Mouse (Mus musculus): Measurements from ENCODE around the gene Cntf. TPM values are rescaled to one million over a fixed set of nuclear protein-coding genes. Genes with fewer than 3 reads are reported as not detected.

Cntf gene
- polyA plus RNA-seq (2014; fragmentation: Nextera tagmentation; extraction: Ambion mirVana), result 1.9 TPM in 1 of 2 replicates, not detected in the other

GRCm38 (mm10) chr19:12765308-12765707, at the start of gene Cntf:
TSS of gene Cntf (minus strand) at chr19:12765632.
- Histone ChIP-seq H3K4me3 (replicated peaks; ENCODE audit: low read depth, low read length) (no peak within 1 kb of the TSS), H3K9me3 (ENCODE audit: control insufficient read depth, low read length) (no peaks in the 10 kb centered on the region), H3K27me3 (ENCODE audit: control insufficient read depth, insufficient read depth, low read length) (no peaks in the 10 kb centered on the region), H3K9ac (replicated peaks; ENCODE audit: low read length) (no peak within 1 kb of the TSS), H3K36me3 (ENCODE audit: control insufficient read depth, insufficient read depth, low read length) (peaks cover 57% of the 10 kb centered on the region), H3K4me2 (ENCODE audit: low read length) (no peak within 1 kb of the TSS), H3K4me1 (ENCODE audit: control insufficient read depth, insufficient read depth, low read length) (no peaks in the 10 kb centered on the region), H3K27ac (replicated peaks; ENCODE audit: low read depth, low read length) (no peak within 1 kb of the TSS)
- DNase-seq (no peak), ATAC-seq (ENCODE audit: low FRiP score, low TSS enrichment) (no peak)
- WGBS, result 72% methylated on average over 7 of the region's 7 CpGs

GRCm38 (mm10) chr19:12813883-12814282, 48.5 kb upstream of the Cntf start:
- H3K36me3 ChIP-seq (ENCODE audit: control insufficient read depth, insufficient read depth, low read length), result no peaks in the 10 kb centered on the region
- DNase-seq (no peak), ATAC-seq (ENCODE audit: low FRiP score, low TSS enrichment) (no peak)
- H3K9me3 ChIP-seq (ENCODE audit: control insufficient read depth, low read length), result no peaks in the 10 kb centered on the region
- H3K27ac ChIP-seq (replicated peaks; ENCODE audit: low read depth, low read length), result no peak overlapping the region
- no peak overlapping the region for H3K9ac ChIP-seq (replicated peaks; ENCODE audit: low read length)
- no peak overlapping the region for H3K4me3 ChIP-seq (replicated peaks; ENCODE audit: low read depth, low read length)
- H3K4me2 ChIP-seq (ENCODE audit: low read length), result no peak overlapping the region
- WGBS, result 80% methylated on average over 1 of the region's 1 CpGs
- no peaks in the 10 kb centered on the region for H3K4me1 ChIP-seq (ENCODE audit: control insufficient read depth, insufficient read depth, low read length)
- H3K27me3 ChIP-seq (ENCODE audit: control insufficient read depth, insufficient read depth, low read length), result no peaks in the 10 kb centered on the region

GRCm38 (mm10) chr19:12812644-12813364, 47.4 kb upstream of the Cntf start:
- Histone ChIP-seq H3K27me3 (ENCODE audit: control insufficient read depth, insufficient read depth, low read length) (no peaks in the 10 kb centered on the region), H3K4me1 (ENCODE audit: control insufficient read depth, insufficient read depth, low read length) (no peaks in the 10 kb centered on the region), H3K27ac (replicated peaks; ENCODE audit: low read depth, low read length) (no peak overlapping the region), H3K36me3 (ENCODE audit: control insufficient read depth, insufficient read depth, low read length) (no peaks in the 10 kb centered on the region), H3K9me3 (ENCODE audit: control insufficient read depth, low read length) (no peaks in the 10 kb centered on the region), H3K4me2 (ENCODE audit: low read length) (no peak overlapping the region), H3K4me3 (replicated peaks; ENCODE audit: low read depth, low read length) (no peak overlapping the region), H3K9ac (replicated peaks; ENCODE audit: low read length) (no peak overlapping the region)
- ATAC-seq (ENCODE audit: low FRiP score, low TSS enrichment) (no peak), DNase-seq (no peak)
- WGBS, result 54% methylated on average over 1 of the region's 1 CpGs

GRCm38 (mm10) chr19:12806214-12806613, 40.8 kb upstream of the Cntf start:
- no peak for ATAC-seq (ENCODE audit: low FRiP score, low TSS enrichment)

GRCm38 (mm10) chr19:12805730-12806129, 40.3 kb upstream of the Cntf start:
- no peaks in the 10 kb centered on the region for H3K4me1 ChIP-seq (ENCODE audit: control insufficient read depth, insufficient read depth, low read length)
- H3K9me3 ChIP-seq (ENCODE audit: control insufficient read depth, low read length), result no peaks in the 10 kb centered on the region
- H3K9ac ChIP-seq (replicated peaks; ENCODE audit: low read length), result no peak overlapping the region
- ATAC-seq (ENCODE audit: low FRiP score, low TSS enrichment) (no peak), DNase-seq (no peak)
- no peaks in the 10 kb centered on the region for H3K36me3 ChIP-seq (ENCODE audit: control insufficient read depth, insufficient read depth, low read length)
- H3K27ac ChIP-seq (replicated peaks; ENCODE audit: low read depth, low read length), result no peak overlapping the region
- H3K4me3 ChIP-seq (replicated peaks; ENCODE audit: low read depth, low read length), result no peak overlapping the region
- no peaks in the 10 kb centered on the region for H3K27me3 ChIP-seq (ENCODE audit: control insufficient read depth, insufficient read depth, low read length)
- H3K4me2 ChIP-seq (ENCODE audit: low read length), result no peak overlapping the region
- WGBS, result 90% methylated on average over 3 of the region's 3 CpGs

More at GRCm38 (mm10) chr19:12806214-12806613, 40.8 kb upstream of the Cntf start:
- H3K27me3 ChIP-seq (ENCODE audit: control insufficient read depth, insufficient read depth, low read length), result no peaks in the 10 kb centered on the region
- no peak overlapping the region for H3K4me3 ChIP-seq (replicated peaks; ENCODE audit: low read depth, low read length)
- no peak overlapping the region for H3K9ac ChIP-seq (replicated peaks; ENCODE audit: low read length)
- H3K4me1 ChIP-seq (ENCODE audit: control insufficient read depth, insufficient read depth, low read length), result no peaks in the 10 kb centered on the region
- H3K36me3 ChIP-seq (ENCODE audit: control insufficient read depth, insufficient read depth, low read length), result no peaks in the 10 kb centered on the region
- no peak overlapping the region for H3K27ac ChIP-seq (replicated peaks; ENCODE audit: low read depth, low read length)
- no peak overlapping the region for H3K4me2 ChIP-seq (ENCODE audit: low read length)
- no peaks in the 10 kb centered on the region for H3K9me3 ChIP-seq (ENCODE audit: control insufficient read depth, low read length)
- 75% methylated on average over 2 of the region's 2 CpGs for WGBS
- no peak for DNase-seq

GRCm38 (mm10) chr19:12804237-12804636, 38.8 kb upstream of the Cntf start:
- WGBS, result 84% methylated on average over 1 of the region's 1 CpGs
- H3K9ac ChIP-seq (replicated peaks; ENCODE audit: low read length), result no peak overlapping the region
- H3K4me1 ChIP-seq (ENCODE audit: control insufficient read depth, insufficient read depth, low read length), result no peaks in the 10 kb centered on the region
- no peak overlapping the region for H3K4me3 ChIP-seq (replicated peaks; ENCODE audit: low read depth, low read length)
- H3K9me3 ChIP-seq (ENCODE audit: control insufficient read depth, low read length), result no peaks in the 10 kb centered on the region
- no peak for ATAC-seq (ENCODE audit: low FRiP score, low TSS enrichment)
- H3K27ac ChIP-seq (replicated peaks; ENCODE audit: low read depth, low read length), result no peak overlapping the region
- no peaks in the 10 kb centered on the region for H3K27me3 ChIP-seq (ENCODE audit: control insufficient read depth, insufficient read depth, low read length)
- no peak overlapping the region for H3K4me2 ChIP-seq (ENCODE audit: low read length)
- H3K36me3 ChIP-seq (ENCODE audit: control insufficient read depth, insufficient read depth, low read length), result no peaks in the 10 kb centered on the region
- no peak for DNase-seq

- DNase-seq (no peak), ATAC-seq (ENCODE audit: low FRiP score, low TSS enrichment) (no peak)
- Histone ChIP-seq H3K36me3 (ENCODE audit: control insufficient read depth, insufficient read depth, low read length) (no peaks in the 10 kb centered on the region), H3K4me1 (ENCODE audit: control insufficient read depth, insufficient read depth, low read length) (no peaks in the 10 kb centered on the region), H3K4me2 (ENCODE audit: low read length) (no peak overlapping the region), H3K27me3 (ENCODE audit: control insufficient read depth, insufficient read depth, low read length) (no peaks in the 10 kb centered on the region), H3K27ac (replicated peaks; ENCODE audit: low read depth, low read length) (no peak overlapping the region), H3K9ac (replicated peaks; ENCODE audit: low read length) (no peak overlapping the region), H3K4me3 (replicated peaks; ENCODE audit: low read depth, low read length) (no peak overlapping the region), H3K9me3 (ENCODE audit: control insufficient read depth, low read length) (no peaks in the 10 kb centered on the region)
- WGBS, result 77% methylated on average over 3 of the region's 3 CpGs
Observed at GRCm38 (mm10) chr19:12802830-12803229, 37.4 kb upstream of the Cntf start.

- Histone ChIP-seq H3K27me3 (ENCODE audit: control insufficient read depth, insufficient read depth, low read length) (no peaks in the 10 kb centered on the region), H3K9ac (replicated peaks; ENCODE audit: low read length) (no peak overlapping the region), H3K36me3 (ENCODE audit: control insufficient read depth, insufficient read depth, low read length) (no peaks in the 10 kb centered on the region), H3K4me3 (replicated peaks; ENCODE audit: low read depth, low read length) (no peak overlapping the region), H3K4me1 (ENCODE audit: control insufficient read depth, insufficient read depth, low read length) (no peaks in the 10 kb centered on the region), H3K9me3 (ENCODE audit: control insufficient read depth, low read length) (no peaks in the 10 kb centered on the region), H3K27ac (replicated peaks; ENCODE audit: low read depth, low read length) (no peak overlapping the region), H3K4me2 (ENCODE audit: low read length) (no peak overlapping the region)
- no peak for ATAC-seq (ENCODE audit: low FRiP score, low TSS enrichment)
- DNase-seq, result no peak
- 88% methylated on average over 3 of the region's 3 CpGs for WGBS
Observed at GRCm38 (mm10) chr19:12801046-12801445, 35.6 kb upstream of the Cntf start.

- no peaks in the 10 kb centered on the region for H3K4me1 ChIP-seq (ENCODE audit: control insufficient read depth, insufficient read depth, low read length)
- H3K9ac ChIP-seq (replicated peaks; ENCODE audit: low read length), result no peak overlapping the region
- no peaks in the 10 kb centered on the region for H3K27me3 ChIP-seq (ENCODE audit: control insufficient read depth, insufficient read depth, low read length)
- no peak overlapping the region for H3K4me3 ChIP-seq (replicated peaks; ENCODE audit: low read depth, low read length)
- no peaks in the 10 kb centered on the region for H3K36me3 ChIP-seq (ENCODE audit: control insufficient read depth, insufficient read depth, low read length)
- no peaks in the 10 kb centered on the region for H3K9me3 ChIP-seq (ENCODE audit: control insufficient read depth, low read length)
- ATAC-seq (ENCODE audit: low FRiP score, low TSS enrichment) (no peak), DNase-seq (no peak)
- no peak overlapping the region for H3K27ac ChIP-seq (replicated peaks; ENCODE audit: low read depth, low read length)
- H3K4me2 ChIP-seq (ENCODE audit: low read length), result no peak overlapping the region
- WGBS, result 82% methylated on average over 2 of the region's 2 CpGs
Observed at GRCm38 (mm10) chr19:12800621-12801020, 35.2 kb upstream of the Cntf start.
